Mouse (Mus musculus) c-Kit-negative CD71-positive TER-119-positive erythroid progenitor cells, embryonic 14.5 days (primary cell): ENCODE results near the gene Abat.

Experiments used
- DNase-seq: peaks from one replicate; pipeline ENCODE4 v3.0.0-alpha.2; 2013; ENCODE audit warnings: low read depth, low spot score

The Abat gene

DNA sequence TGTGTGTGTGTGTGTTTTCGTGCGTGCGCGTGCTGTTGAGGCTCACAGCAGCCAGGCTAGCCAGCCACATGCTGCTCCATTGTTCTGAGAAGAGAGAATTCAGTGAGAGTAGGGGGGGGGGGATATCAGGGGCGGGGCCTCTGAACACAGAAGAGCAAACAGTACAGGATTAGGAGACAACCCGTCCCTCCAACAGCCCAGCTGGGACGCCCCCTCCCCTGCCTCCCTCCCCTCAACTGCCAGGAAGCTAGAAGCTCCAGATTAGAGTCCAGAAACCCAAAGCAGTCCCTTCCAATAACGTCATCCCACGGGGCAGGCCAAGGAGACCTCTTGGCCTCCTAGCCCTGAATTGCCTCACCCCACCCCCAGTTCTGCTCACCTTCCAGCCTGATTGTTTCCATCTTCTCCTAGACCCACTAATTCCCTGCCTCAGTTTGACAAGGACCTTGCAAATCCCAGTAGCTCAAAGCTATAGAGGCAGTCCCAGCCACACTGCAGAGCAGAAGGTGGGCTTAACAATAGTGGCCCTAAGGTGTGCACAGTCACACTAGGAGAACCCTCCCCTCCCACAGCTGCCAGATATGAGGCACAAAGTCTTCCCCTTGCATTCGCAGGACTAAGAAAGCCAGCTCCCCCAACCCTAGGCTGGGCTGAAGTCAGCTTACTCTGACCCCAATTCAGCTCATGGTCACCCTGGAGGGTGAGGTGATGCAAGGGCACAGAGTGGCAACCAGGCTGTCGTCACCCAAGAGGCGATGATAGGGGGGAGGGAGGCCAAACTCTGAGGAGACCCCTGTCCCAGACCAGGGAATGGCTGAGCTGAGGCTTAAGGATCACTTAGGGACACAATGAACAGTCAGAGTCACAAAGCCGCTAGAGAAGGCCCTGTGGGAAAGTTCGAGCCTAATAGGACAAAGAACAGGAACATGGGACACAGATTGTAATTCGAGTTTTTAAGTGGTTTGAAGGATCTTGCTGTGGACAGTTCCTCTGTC lies 157.1 kb downstream of the Abat start:
- DNase-seq, result no peak
